Mouse (Mus musculus): Measurements from ENCODE around the gene Cyp2w1.

The Cyp2w1 gene

DNA sequence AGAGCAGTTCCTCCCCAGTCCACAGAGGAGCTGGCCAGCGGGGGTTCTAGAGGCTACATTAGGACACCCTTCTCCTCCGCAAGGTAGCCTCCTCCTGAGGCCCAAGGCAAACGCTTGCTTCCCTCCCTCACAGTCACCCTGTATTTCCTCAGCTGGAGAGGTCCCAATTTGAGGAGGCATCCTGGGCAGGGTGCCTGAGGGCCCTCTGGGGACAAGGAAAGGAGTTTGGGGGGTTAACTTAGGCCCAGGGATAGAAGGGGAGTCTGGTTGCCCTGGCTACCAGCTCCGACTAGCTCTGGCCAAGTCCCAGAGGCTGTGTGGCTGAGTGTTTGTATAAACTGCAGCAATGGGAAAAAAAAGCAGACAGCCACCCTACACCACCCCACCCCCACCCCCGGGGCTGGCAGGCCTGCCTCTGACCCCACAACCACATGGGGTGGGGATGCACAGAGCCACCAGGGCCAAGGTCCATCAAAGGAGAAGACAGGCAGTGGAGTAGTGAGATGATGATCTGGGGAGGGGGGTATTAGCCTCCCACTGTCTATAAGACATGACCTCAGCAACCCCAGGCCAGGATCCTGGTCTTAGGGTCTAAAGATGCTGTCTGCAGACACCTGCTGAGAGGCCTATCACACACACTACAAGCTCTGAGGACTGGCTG is 12.6 kb downstream of the Cyp2w1 start:
- DNase-seq (ENCODE audit: low read depth, low spot score) = no peak

DNA sequence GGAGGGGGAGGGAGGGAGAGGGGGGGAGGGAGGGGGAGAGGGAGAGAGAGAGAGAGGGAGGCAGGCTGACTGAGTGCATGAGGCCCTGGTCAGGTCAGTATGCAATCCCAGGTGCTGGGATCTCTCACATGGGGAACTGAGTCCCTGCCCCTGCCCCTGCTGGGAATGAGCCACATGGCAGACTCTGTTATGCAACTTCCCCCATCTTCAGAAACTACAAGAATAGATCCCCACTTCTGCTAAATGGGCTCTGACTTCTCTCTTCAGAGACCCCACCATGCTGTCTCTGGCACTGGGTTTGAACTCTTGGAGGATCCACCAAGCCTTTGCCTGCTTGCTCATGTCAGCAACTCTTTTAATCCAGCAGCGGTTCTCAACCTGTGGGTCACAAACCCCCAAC is 13.4 kb downstream of the Cyp2w1 start:
- no peak for DNase-seq (ENCODE audit: low read depth, low spot score)

DNA sequence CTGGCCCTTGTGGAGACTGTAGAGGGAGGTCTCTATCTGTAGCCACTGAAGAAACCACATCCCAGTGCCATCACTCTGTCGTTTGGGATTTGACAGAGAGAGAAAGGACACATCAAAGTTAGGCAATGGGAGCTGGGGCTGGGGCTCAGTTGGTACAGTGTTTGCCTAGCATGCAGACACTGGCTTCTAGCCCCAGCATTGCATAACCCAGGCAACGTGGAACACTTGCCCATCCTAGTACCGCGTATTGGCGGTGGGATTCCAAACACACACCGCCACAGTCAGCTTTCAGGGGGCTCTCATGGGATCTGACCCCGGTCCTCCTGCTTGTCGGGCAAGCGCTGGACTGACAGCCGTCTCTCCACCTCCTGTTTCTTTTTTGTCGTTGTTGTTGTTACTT is 14.1 kb downstream of the Cyp2w1 start:
- no peak for DNase-seq (ENCODE audit: low read depth, low spot score)

- peak; percentile 43 for DNase-seq (ENCODE audit: low read depth, low spot score)
These were observed 15.6 kb downstream of the Cyp2w1 start for GRCm38 (mm10) chr5:139367884-139368458.

GRCm38 (mm10) chr5:139368638-139369320 is 16.4 kb downstream of the Cyp2w1 start:
- no peak for DNase-seq (ENCODE audit: low read depth, low spot score)

DNA sequence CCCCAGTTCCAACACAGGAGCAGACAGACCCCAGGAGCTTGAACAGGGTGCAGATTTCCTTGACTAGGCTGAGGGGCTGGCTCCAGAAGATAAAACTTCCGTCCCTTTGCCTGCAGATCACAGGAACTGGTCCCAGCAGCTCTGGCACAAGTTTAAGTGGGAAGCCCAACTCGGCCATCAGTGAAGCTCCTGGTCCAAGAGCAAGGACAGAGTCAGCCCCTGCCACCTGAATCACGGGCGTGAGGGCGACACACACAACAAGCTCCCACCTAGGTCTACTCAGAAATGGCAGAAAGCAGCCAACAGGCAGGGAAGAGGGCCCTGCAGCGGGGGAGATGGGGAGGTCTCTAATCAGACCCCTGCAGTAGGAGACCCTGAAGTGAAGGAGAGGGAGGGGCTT is 17.9 kb downstream of the Cyp2w1 start:
- DNase-seq (ENCODE audit: low read depth, low spot score) = no peak

- DNase-seq (ENCODE audit: low read depth, low spot score) = no peak
These were observed 18.7 kb downstream of the Cyp2w1 start for GRCm38 (mm10) chr5:139371118-139371517.

- peak; percentile 93 for DNase-seq (ENCODE audit: low read depth, low spot score)
These were observed 19.4 kb downstream of the Cyp2w1 start for GRCm38 (mm10) chr5:139371631-139372401.

DNA sequence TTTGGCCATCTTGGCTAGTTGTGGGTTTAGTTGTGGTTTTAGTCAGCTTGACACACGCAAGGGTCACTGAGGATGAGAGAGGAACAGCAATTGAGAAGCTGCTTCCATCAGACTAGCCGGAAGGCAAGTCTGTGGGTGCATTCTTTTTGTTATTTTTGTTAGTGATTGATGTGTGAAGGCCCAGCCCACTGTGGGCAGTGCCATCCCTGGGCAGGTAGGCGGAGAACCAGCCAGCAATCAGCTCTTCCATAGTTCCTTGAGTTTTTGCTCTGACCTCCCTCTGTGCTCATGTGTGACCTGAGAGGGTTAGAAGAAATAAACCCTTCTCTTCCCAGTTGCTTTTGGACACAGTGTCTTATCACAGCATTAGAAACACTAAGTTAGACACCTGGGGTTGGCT is 20.7 kb downstream of the Cyp2w1 start:
- DNase-seq (ENCODE audit: low read depth, low spot score) = no peak

GRCm38 (mm10) chr5:139373889-139374444 is 21.6 kb downstream of the Cyp2w1 start:
- DNase-seq (ENCODE audit: low read depth, low spot score) = no peak

DNA sequence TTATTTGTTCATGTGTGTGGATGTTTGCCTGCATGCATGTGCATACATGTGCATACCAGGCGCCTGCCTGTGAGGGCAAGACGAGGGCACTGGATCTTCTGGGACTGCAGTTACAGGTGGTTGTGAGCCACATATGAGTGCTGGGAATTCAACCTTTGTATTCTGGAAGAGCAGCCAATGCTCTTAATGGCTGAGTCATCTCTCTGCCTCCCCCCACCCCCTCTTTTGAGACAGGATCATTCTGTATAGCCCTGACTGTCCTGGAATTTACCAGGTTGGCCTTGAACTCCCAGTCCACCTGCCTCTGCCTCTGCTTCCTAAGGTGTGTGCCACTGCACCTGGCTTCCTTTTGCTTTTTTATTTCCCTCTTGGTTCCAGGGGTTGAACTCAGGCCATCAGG is 22.4 kb downstream of the Cyp2w1 start:
- DNase-seq (ENCODE audit: low read depth, low spot score) = no peak

- DNase-seq (ENCODE audit: low read depth, low spot score) = peak; percentile 75
These were observed 25.3 kb downstream of the Cyp2w1 start, which contains the start of gene Gpr146 for GRCm38 (mm10) chr5:139377468-139378270. Gene Gpr146, plus strand, starts transcription at chr5:139377697.

DNA sequence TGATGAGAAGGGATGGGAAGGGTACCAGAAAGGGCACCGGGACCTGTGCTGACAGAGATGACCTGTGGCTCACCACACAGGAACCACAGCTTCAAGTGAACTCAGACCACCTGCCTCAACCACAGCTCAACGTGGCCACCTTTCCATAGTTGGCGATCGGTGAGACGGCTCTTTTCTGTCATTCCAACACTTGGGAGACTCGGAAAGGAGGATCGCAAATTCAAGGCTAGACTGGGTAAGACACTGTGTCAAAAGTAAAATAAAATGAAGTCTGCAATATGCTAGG is 25.8 kb downstream of the Cyp2w1 start:
- no peak for DNase-seq (ENCODE audit: low read depth, low spot score)

GRCm38 (mm10) chr5:139378986-139379629 is 26.7 kb downstream of the Cyp2w1 start:
- DNase-seq (ENCODE audit: low read depth, low spot score) = no peak

GRCm38 (mm10) chr5:139379771-139380384 is 27.5 kb downstream of the Cyp2w1 start:
- DNase-seq (ENCODE audit: low read depth, low spot score) = no peak

DNA sequence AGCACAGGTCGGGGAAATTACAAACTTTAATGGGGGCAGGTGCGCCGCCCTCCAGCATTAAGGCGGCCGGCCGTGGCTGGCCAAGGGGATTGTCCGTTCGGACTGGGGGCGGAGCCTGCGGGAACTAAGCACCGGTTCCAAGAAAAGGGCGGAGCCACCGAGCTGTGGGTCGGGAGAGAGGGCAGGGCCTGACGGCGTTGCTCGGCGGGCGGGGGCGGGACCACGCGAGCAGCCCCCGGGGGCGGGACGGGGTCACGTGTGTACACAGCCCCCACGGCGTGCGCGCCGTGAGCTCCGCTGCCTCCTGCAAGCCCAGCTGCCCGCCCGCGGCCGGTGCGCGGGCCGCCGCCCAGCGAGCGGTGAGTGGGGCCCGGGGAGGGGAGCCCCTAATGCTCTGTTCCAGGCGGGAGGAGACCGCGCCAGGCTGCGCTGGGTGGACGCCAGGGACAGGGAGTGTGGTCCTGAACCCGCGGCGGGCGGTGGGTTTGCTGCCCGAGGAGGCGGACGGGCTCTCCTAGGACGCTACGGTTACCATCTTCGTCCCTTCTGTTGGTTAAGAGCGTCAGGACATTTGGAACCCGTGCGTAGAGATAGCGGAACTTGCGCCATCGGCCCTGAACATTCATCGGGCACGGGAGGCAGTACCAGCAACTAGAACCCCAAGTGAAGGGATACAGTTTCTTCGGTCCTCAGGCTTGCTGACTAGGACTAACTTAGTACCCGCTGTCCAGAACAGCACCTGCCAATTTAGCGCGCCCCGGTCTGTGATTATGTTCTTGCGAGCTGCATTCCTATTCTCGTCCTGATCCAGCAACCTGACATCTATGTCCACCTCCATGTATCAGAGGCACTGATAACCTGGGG is 28.2 kb downstream of the Cyp2w1 start:
- peak; percentile 87 for DNase-seq (ENCODE audit: low read depth, low spot score)

DNA sequence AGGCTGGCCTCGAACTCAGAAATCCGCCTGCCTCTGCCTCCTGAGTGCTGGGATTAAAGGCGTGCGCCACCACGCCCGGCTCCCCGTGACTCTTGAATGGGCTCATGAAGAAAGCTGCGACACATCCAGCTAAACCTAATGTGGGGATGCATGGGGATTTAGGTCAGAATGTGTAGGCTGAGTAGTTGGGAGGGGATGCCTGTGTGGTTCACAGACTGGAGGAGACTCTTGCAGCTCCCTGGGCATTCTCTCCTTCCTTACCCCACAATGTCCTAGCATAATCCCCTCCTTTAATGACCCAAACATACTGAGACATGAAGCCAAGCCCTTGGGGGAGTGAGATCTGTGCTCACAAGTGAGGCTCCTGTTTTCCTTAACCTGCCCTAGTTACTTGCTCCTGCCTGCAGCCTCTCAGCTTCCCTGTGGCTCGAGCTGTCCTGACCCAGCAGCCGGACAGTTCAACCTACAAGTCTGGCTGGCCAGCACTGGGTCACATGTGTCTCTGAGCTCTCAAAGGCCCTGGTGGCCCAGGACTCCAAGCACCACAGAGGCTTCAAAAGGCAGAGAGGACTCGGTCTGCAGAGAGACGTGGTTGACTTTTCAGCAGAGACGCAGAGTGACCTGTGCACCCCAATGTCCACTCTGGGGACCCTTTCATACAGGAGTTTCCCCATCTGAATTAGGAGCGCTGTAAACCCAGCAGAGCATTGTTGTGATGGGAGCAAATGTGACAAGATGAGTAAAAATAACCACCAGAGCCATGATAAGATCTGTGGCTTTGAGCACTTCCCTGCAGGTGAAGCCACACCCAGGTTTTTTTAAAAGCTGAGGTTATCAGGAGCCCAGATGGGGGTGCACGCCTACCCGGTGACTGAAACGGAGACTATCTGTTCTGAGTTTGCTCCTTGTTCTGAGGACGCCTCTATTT is 29.4 kb downstream of the Cyp2w1 start:
- DNase-seq (ENCODE audit: low read depth, low spot score) = peak; percentile 94

DNA sequence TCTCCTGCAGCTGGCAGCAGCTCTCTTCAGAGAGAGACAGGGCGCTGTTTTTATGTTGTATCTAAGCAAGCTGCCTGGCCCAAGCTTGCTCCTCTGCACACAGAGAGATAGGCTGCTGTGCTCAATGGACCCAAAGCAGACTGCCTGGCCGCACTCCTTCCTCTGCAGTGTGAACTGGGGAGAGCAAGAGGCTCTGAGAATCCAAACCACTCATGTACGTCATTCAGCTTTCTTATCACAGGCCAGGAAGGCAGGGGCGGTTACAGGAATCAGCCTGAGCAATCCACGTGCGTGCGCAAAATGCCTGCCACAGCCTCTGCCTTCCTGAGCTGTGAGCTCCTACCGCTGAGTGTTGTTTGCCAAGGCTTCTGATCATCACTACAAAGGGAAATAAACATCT is 30.3 kb downstream of the Cyp2w1 start:
- peak; percentile 95 for DNase-seq (ENCODE audit: low read depth, low spot score)

Measured in CD4-positive helper T cell, adult 2 months (primary cell).